In genomic region chr9:50374666-50375065, GRCm38 (mm10) we compare ENCODE assay signal across 11 mouse cellular contexts. TPM values are rescaled to one million over a fixed set of nuclear protein-coding genes. Genes with fewer than 3 reads are reported as not detected.
DNase-seq lines count a peak whose midpoint lies in the region.
"Had no signal": no experiment of that assay in that cellular context is flagged by ENCODE, and none has a peak within 500 bp of the region (broad histone marks: within the 10 kb centered on the region; RNA-seq: fewer than 3 reads in every experiment).

No protein-coding gene starts in this region.

- peak; percentile 46 for DNase-seq in retina, postnatal 1 day
- DNase-seq in retina, embryonic 14.5 days (ENCODE audit: low spot score) = no peak
- peak; percentile 20 to 25 for DNase-seq in frontal cortex, postnatal 14 days (ENCODE audit: low spot score in 2 of 2)
- DNase-seq in left cerebral cortex, adult 18-20 months (ENCODE audit: low spot score in 2 of 2) = peak; percentile 19 to 51
- peak; percentile 34 for DNase-seq in right cerebral cortex, postnatal 14 days
- no peak for DNase-seq in ovary, postnatal 14 days (ENCODE audit: low spot score)
- DNase-seq in cerebellum, adult 18-20 months = no peak
- DNase-seq in spleen, postnatal 4 days (ENCODE audit: low spot score in 2 of 2) = no peak
- DNase-seq: adrenal gland, postnatal 14 days; kidney, adult 8-10 months; spleen, adult 18-20 months had no signal

RNA-seq across cellular contexts. Expression of gene Rpl10-ps3, which starts 29.9 kb away (rescaled TPM):
- total RNA-seq in left cerebral cortex, adult 18-20 months (2021) = 100 to 1,000 TPM; 362 to 376 TPM

Comparison
In these comparisons a context has a peak if more than half of its experiments do, and no peak if none do; other contexts are left out.
1. DNase-seq: peak in retina, postnatal 1 day (single experiment), frontal cortex, postnatal 14 days (2 of 2), left cerebral cortex, adult 18-20 months (2 of 2) and right cerebral cortex, postnatal 14 days (single experiment); none in retina, embryonic 14.5 days (single experiment), ovary, postnatal 14 days (single experiment), cerebellum, adult 18-20 months (0 of 2) and spleen, postnatal 4 days (0 of 2).